Mouse (Mus musculus) heart, embryonic 14.5 days (tissue): ENCODE data around the gene Gmds. TPM values are rescaled to one million over a fixed set of nuclear protein-coding genes. Genes with fewer than 3 reads are reported as not detected.
A peak's percentile ranks its signal among the peaks of the same experiment; 100 is the strongest.

Experiments used
- ATAC-seq: fragments of 200-750 bp; cut with Nextera tagmentation; 2 replicates; pipeline ENCODE4 v1.8.0; 2017; ENCODE audit warnings: low read depth, moderate TSS enrichment; ENCODE audit not compliant: insufficient number of reproducible peaks, insufficient read depth, low FRiP score
- H3K27ac ChIP-seq, 2 experiments: fragments of 200-500 bp in 1 of 2; fragments of 300-500 bp in 1 of 2; sonication (generic) in 1 of 2; replicated peaks in 1 of 2; 2 replicates each; pipeline ENCODE4 v1.5.1; 2012 to 2014; ENCODE audit warnings: low read depth in 2 of 2, low read length in 2 of 2, control low read depth in 1 of 2, mild to moderate bottlenecking in 1 of 2, mixed read lengths in 1 of 2; ENCODE audit not compliant: control insufficient read depth in 1 of 2, insufficient read depth in 1 of 2
- H3K27me3 ChIP-seq: fragments of 300-500 bp; sonication (generic); 2 replicates; pipeline ENCODE4 v1.6.1; 2014; ENCODE audit warnings: mild to moderate bottlenecking, low read length, control low read depth; ENCODE audit not compliant: control insufficient read depth, insufficient read depth
- H3K36me3 ChIP-seq: fragments of 300-500 bp; sonication (generic); 2 replicates; pipeline ENCODE4 v1.6.1; 2014; ENCODE audit warnings: mild to moderate bottlenecking, control low read depth, low read length, mixed read lengths; ENCODE audit not compliant: control insufficient read depth, insufficient read depth
- H3K4me1 ChIP-seq, 2 experiments: fragments of 200-500 bp in 1 of 2; fragments of 300-500 bp in 1 of 2; sonication (generic) in 1 of 2; 2 replicates each; pipeline ENCODE4 v1.6.1; 2012 to 2014; ENCODE audit warnings: low read length in 2 of 2, control low read depth in 1 of 2, mixed read lengths in 1 of 2; ENCODE audit not compliant: control insufficient read depth in 2 of 2, insufficient read depth in 2 of 2
- H3K4me2 ChIP-seq: fragments of 300-500 bp; sonication (generic); 2 replicates; pipeline ENCODE4 v1.6.1; 2014; ENCODE audit warnings: mild to moderate bottlenecking, low read length
- H3K4me3 ChIP-seq, 2 experiments: fragments of 200-500 bp in 1 of 2; fragments of 300-500 bp in 1 of 2; sonication (generic) in 1 of 2; 2 replicates each; pipeline ENCODE4 v1.5.1; 2012 to 2014; ENCODE audit warnings: low read length in 2 of 2, mild to moderate bottlenecking in 2 of 2, control low read depth in 1 of 2, low read depth in 1 of 2, moderate library complexity in 1 of 2; ENCODE audit not compliant: control insufficient read depth in 1 of 2, insufficient read depth in 1 of 2
- H3K9ac ChIP-seq: fragments of 300-500 bp; sonication (generic); 2 replicates; pipeline ENCODE4 v1.6.1; 2014; ENCODE audit warnings: mild to moderate bottlenecking, low read length
- H3K9me3 ChIP-seq: fragments of 300-500 bp; sonication (generic); 2 replicates; pipeline ENCODE4 v1.6.1; 2016; ENCODE audit warnings: low read length, control low read depth; ENCODE audit not compliant: control insufficient read depth
- WGBS: fragments of 180-500 bp; shearing (Covaris S2); extraction: QIAGEN DNeasy Blood & Tissue Kit; methylation state at CpG from one replicate; pipeline ENCODE4 v1.1.7; 2014; 5-methylcytosine and 5-hydroxymethylcytosine counted together
- polyA plus RNA-seq: library from polyadenylated mRNA; unstranded; fragments of >200 nt; fragmentation: Nextera tagmentation; extraction: Ambion mirVana; gene quantifications from 2 replicates; pipeline ENCODE4 v1.2.1, GENCODE M21; 2014

Gene Gmds
- polyA plus RNA-seq, 1 experiment from 2014 or later: 28.7 TPM

DNA sequence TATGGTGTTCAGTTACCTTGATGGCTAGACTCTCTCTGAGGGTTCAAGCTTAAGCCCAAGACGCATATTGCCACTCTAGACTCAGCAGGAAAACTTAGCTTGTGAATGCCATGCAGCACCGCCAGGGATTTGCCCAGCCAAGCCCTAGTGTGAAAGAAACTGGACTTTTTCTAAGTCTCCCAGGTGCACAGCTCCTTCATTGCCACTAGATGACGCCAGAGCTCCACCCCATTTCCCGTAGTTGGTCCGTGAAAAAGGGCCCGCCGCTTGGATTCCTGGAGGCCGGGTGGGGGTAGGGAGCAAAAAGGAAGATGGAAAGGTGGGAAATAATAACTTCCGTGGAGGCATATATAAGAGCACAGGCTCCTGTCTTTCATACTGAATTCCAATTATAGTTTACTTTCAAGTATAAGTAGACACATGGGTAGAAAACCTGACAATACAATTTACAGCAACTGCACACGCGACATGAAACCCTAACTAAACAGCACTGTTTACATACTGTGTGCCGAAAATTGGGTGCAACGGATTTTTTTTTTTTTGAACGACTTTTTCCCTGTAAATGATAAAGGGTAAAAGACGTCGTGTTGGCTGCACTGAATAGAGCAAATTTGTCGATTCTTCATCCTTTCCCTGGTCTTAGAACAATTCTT is 545.9 kb downstream of the Gmds start:
- no peaks in the 10 kb centered on the region for H3K9me3 ChIP-seq
- peaks cover 3% of the 10 kb centered on the region; the same call in 1 of the 2 replicates for H3K27me3 ChIP-seq
- no peak overlapping the region for H3K27ac ChIP-seq
- 11% methylated on average over 17 of the region's 17 CpGs for WGBS
- H3K4me3 ChIP-seq: peak overlapping the region; percentile 12 to 28; a peak in 3 of 4 replicates
- H3K9ac ChIP-seq: no peak overlapping the region
- no peak for ATAC-seq
- peak overlapping the region; percentile 62 for H3K4me2 ChIP-seq
- H3K4me1 ChIP-seq: peaks cover 0 to 5% of the 10 kb centered on the region in 2 experiments; a peak in 2 of 4 replicates
- no peaks in the 10 kb centered on the region for H3K36me3 ChIP-seq

DNA sequence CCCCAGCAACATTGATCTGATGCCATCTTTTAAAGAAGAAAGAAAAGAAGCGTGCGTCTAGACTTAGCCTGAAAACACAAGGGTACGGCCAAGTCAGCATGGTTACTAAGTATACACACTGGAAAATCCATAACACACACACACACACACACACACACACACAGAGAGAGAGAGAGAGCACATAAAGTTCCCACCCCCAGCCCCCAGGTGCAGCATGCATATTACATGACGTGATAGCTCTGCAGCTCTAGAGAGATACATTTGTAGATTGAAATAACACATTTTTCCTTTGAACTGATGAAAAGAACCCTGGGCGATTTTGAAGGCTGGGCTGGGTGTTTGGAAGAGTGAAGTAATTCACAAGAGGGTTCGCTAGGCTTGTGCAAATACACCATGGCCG is 553.8 kb downstream of the Gmds start:
- H3K27me3 ChIP-seq: no peaks in the 10 kb centered on the region
- no peaks in the 10 kb centered on the region for H3K4me1 ChIP-seq
- no peak overlapping the region for H3K4me2 ChIP-seq
- H3K27ac ChIP-seq: no peak overlapping the region
- H3K9ac ChIP-seq: no peak overlapping the region
- H3K36me3 ChIP-seq: no peaks in the 10 kb centered on the region
- no peaks in the 10 kb centered on the region for H3K9me3 ChIP-seq
- no peak overlapping the region for H3K4me3 ChIP-seq
- WGBS: 73% methylated on average over 7 of the region's 7 CpGs
- ATAC-seq: no peak

DNA sequence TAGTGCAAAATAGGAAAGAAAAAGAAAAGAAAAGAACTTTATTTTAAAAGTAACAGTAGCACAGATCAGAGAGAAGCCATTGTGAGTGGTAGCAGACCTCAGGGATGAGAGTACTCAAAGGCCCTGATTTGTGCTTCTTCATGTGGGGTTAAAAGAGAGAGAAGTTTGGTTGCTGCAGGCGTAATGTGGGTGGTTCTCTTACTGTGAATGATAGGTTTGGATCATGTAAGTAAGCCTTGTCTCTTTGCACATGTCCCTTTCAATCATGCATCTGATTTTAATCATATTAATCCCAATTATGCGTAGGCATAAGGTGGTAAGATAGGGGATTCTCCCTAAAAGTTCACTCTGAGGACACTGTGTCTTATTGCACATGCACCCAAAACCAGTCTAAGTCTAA is 556.5 kb downstream of the Gmds start:
- 81% methylated on average over 2 of the region's 2 CpGs for WGBS
- no peak overlapping the region for H3K4me2 ChIP-seq
- H3K9me3 ChIP-seq: no peaks in the 10 kb centered on the region
- H3K27ac ChIP-seq: no peak overlapping the region
- no peaks in the 10 kb centered on the region; a peak in 1 of 4 replicates for H3K4me1 ChIP-seq
- H3K27me3 ChIP-seq: no peaks in the 10 kb centered on the region
- no peak overlapping the region for H3K9ac ChIP-seq
- H3K4me3 ChIP-seq: no peak overlapping the region
- no peak for ATAC-seq
- no peaks in the 10 kb centered on the region for H3K36me3 ChIP-seq

DNA sequence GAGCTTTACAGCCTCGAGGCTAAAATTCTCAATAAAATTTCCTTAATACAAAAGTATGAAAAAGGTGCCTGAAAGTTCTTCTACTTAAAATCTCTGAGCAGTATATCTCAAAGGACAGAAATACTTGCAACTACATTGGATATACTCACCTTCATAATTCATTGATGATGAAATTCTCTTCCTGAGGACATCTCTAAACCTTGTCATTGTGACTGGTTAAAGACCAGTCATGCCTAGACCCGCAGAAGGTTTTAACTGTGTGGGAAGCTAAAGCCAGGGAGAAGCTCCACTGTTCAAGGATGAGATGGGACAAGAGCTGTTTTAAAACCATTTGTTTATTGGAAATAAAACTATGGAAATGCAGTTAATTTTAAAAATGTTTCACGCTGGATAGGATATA is 558.2 kb downstream of the Gmds start:
- no peak overlapping the region for H3K9ac ChIP-seq
- H3K4me2 ChIP-seq: no peak overlapping the region
- H3K9me3 ChIP-seq: no peaks in the 10 kb centered on the region
- H3K36me3 ChIP-seq: no peaks in the 10 kb centered on the region
- no peak overlapping the region for H3K4me3 ChIP-seq
- H3K27ac ChIP-seq: no peak overlapping the region
- 82% methylated on average over 3 of the region's 3 CpGs for WGBS
- no peaks in the 10 kb centered on the region; a peak in 1 of 4 replicates for H3K4me1 ChIP-seq
- ATAC-seq: no peak
- no peaks in the 10 kb centered on the region for H3K27me3 ChIP-seq

DNA sequence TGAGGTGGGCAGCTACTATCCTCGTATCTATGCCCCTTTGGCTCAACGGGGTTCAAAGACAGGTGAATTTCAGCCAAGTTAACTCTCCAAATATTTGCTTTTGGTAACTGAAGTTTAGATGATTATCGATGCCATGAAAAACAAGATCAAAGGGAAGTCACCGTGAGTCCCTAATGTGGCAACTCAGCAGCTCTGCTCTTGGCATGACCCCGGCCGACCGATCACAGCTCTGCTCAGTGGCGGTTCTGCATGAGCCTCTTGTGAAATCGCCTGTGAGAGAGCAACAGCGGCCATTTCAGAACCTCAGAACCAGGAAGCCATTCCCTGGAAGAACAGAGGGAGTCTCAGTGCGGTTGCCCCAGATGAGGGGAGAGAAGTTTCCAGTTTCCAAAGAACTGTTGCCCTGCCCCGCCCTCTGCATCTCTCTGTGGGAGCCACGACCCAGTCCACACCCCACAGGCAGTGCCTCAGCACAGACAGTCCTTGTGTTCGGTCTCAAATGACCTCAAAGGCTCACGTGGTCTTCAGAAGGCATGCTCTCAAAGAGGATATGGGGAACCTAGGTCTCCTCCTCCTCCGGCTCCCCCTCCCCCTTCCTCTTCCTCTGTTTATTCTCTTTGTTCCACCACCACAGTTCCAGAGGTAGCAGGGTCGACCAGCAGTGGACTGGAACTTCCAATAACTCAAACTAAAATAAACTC is 559.1 kb downstream of the Gmds start:
- no peaks in the 10 kb centered on the region for H3K36me3 ChIP-seq
- ATAC-seq: no peak
- no peaks in the 10 kb centered on the region for H3K27me3 ChIP-seq
- no peak overlapping the region for H3K27ac ChIP-seq
- H3K4me3 ChIP-seq: no peak overlapping the region
- WGBS: 69% methylated on average over 17 of the region's 17 CpGs
- no peaks in the 10 kb centered on the region for H3K9me3 ChIP-seq
- H3K9ac ChIP-seq: no peak overlapping the region
- no peaks in the 10 kb centered on the region; a peak in 1 of 4 replicates for H3K4me1 ChIP-seq
- H3K4me2 ChIP-seq: no peak overlapping the region

DNA sequence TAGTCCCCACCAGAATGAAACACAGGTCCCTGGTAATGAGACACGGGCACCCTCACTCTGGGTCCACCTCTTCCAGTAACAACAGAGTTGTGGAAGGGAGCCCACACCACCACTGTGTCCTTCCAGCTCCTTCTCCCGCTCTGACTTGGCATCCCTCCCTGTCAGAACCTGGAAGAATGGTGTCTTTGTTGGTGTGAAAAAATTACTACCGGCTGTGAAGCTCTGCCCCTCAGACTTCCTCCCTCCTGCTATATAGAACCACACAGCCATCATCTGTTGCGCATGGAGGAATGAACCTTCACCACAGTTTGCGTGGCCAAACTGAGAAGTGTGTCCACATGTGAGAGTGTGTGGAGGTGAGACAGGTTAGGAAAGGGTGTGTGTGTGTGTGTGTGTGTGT is 562.8 kb downstream of the Gmds start:
- Histone ChIP-seq H3K4me2 (no peak overlapping the region), H3K4me3 (no peak overlapping the region), H3K27ac (no peak overlapping the region), H3K27me3 (no peaks in the 10 kb centered on the region), H3K9me3 (no peaks in the 10 kb centered on the region), H3K9ac (no peak overlapping the region), H3K36me3 (no peaks in the 10 kb centered on the region), H3K4me1 (no peaks in the 10 kb centered on the region; a peak in 1 of 4 replicates)
- no peak for ATAC-seq
- WGBS: 75% methylated on average over 5 of the region's 5 CpGs

DNA sequence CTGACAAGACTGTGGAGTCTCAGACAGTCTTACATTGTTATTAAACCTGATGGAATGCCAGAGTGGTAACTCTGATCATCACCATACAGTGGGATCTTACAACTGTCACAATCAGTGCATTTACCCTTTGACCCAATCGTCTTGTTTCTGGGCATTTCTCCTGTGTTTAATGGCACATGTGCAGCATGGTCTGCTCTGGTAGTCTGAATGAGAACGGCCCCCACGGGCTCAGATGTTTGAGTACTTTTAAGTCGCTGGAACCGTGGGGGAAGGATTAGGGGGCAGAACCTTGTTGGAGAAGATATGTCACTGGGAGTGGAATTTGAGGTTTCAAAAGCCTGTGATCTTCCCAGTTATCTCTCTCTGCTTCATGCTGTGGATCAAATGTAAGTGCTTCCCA is 565.7 kb downstream of the Gmds start:
- no peaks in the 10 kb centered on the region for H3K4me1 ChIP-seq
- H3K4me2 ChIP-seq: no peak overlapping the region
- no peak overlapping the region for H3K4me3 ChIP-seq
- H3K36me3 ChIP-seq: no peaks in the 10 kb centered on the region
- H3K9me3 ChIP-seq: no peaks in the 10 kb centered on the region
- H3K27me3 ChIP-seq: no peaks in the 10 kb centered on the region
- H3K27ac ChIP-seq: no peak overlapping the region
- ATAC-seq: no peak
- H3K9ac ChIP-seq: no peak overlapping the region
- 59% methylated on average over 5 of the region's 5 CpGs for WGBS
